Mouse (Mus musculus) heart, embryonic 12.5 days (tissue): ENCODE measurements at regions not wholly inside any gene's neighbourhood (a gene's known extent, or its start where the extent isn't known, plus 50 kb on each side); places are given as distances from the start of the nearest gene placed in this dataset.

Experiments used
- ATAC-seq: fragments of 200-750 bp; cut with Nextera tagmentation; 2 replicates; pipeline ENCODE4 v1.8.0; 2017; ENCODE audit warnings: moderate TSS enrichment, moderate library complexity; ENCODE audit not compliant: insufficient number of reproducible peaks, low FRiP score
- H3K27ac ChIP-seq: fragments of 300-500 bp; sonication (generic); 2 replicates; pipeline ENCODE4 v1.5.1; 2016; ENCODE audit warnings: mild to moderate bottlenecking, moderate library complexity; ENCODE audit not compliant: poor library complexity, severe bottlenecking
- H3K27me3 ChIP-seq: fragments of 300-500 bp; sonication (generic); replicated peaks from 2 replicates; pipeline ENCODE4 v1.6.1; 2016; ENCODE audit warnings: mild to moderate bottlenecking, moderate library complexity
- H3K36me3 ChIP-seq: fragments of 300-500 bp; sonication (generic); 2 replicates; pipeline ENCODE4 v1.6.1; 2016; ENCODE audit warnings: mild to moderate bottlenecking, moderate library complexity
- H3K4me1 ChIP-seq: fragments of 300-500 bp; sonication (generic); replicated peaks from 2 replicates; pipeline ENCODE4 v1.6.1; 2016; ENCODE audit warnings: mild to moderate bottlenecking
- H3K4me2 ChIP-seq: fragments of 300-500 bp; sonication (generic); 2 replicates; pipeline ENCODE4 v1.6.1; 2016; ENCODE audit warnings: mild to moderate bottlenecking, moderate library complexity
- H3K4me3 ChIP-seq: fragments of 300-500 bp; sonication (generic); 2 replicates; pipeline ENCODE4 v1.5.1; 2016; ENCODE audit warnings: mild to moderate bottlenecking
- H3K9ac ChIP-seq: fragments of 300-500 bp; sonication (generic); 2 replicates; pipeline ENCODE4 v1.6.1; 2016; ENCODE audit warnings: mild to moderate bottlenecking, moderate library complexity
- H3K9me3 ChIP-seq: fragments of 300-500 bp; sonication (generic); replicated peaks from 2 replicates; pipeline ENCODE4 v1.6.1; 2016; ENCODE audit warnings: mild to moderate bottlenecking, moderate library complexity
- WGBS: fragments of 180-500 bp; shearing (Covaris S2); methylation state at CpG from one replicate; pipeline ENCODE4 v1.1.7; 2016; 5-methylcytosine and 5-hydroxymethylcytosine counted together

DNA sequence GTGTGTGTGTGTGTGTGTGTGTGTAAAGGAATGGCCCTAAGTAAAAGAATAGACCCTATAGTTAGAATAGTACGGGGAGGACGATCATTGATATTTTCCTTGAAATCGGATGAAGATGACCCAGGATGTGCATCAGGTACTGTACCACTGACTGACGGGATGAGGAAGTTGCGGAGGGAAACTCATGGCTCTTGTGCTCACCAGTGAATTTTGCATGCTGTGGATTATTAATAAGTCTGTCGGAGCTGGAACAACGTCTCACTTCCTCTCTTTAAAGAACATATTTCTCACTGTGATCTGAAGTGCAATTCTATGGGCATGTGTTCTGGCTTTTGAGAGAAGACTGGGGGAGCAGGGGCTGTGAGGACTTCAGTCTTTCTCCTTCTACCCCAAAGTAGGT is 218.8 kb upstream of the Tbc1d5 start:
- Histone ChIP-seq H3K4me1 (no peaks in the 10 kb centered on the region), H3K36me3 (no peaks in the 10 kb centered on the region), H3K4me3 (no peak overlapping the region), H3K9ac (no peak overlapping the region), H3K27ac (no peak overlapping the region), H3K4me2 (no peak overlapping the region), H3K9me3 (no peaks in the 10 kb centered on the region), H3K27me3 (no peaks in the 10 kb centered on the region)
- no peak for ATAC-seq
- 85% methylated on average over 7 of the region's 7 CpGs for WGBS

- Histone ChIP-seq H3K27me3 (no peaks in the 10 kb centered on the region), H3K4me2 (no peak overlapping the region), H3K9ac (no peak overlapping the region), H3K27ac (no peak overlapping the region), H3K4me3 (no peak overlapping the region), H3K36me3 (no peaks in the 10 kb centered on the region), H3K4me1 (no peaks in the 10 kb centered on the region), H3K9me3 (no peaks in the 10 kb centered on the region)
- WGBS = 79% methylated on average over 11 of the region's 11 CpGs
- ATAC-seq = no peak
Observed at GRCm38 (mm10) chr17:51393771-51394221, 214.6 kb upstream of the Tbc1d5 start.

DNA sequence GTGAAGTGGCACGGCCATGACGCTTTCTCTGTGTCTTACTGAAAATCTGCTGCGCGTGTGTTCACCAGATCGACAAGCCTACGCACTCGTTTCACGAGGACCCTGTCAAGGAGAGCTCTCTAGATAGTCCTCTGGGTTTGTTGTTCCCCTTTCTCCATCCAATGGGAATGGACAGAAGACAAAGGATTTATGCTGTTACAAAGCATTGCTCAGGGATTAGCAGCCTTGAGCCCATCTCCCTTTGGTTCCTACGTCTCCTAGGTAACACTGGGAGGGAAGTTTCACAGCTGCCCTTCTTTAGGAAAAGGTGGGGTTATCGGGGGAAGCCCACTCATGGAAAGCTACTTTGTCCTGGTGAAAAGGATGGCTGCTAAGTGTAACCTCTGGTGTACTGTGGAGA is 212.7 kb upstream of the Tbc1d5 start:
- H3K27me3 ChIP-seq = no peaks in the 10 kb centered on the region
- WGBS = 93% methylated on average over 10 of the region's 10 CpGs
- H3K27ac ChIP-seq = no peak overlapping the region
- no peaks in the 10 kb centered on the region for H3K9me3 ChIP-seq
- no peaks in the 10 kb centered on the region for H3K36me3 ChIP-seq
- no peaks in the 10 kb centered on the region for H3K4me1 ChIP-seq
- H3K4me3 ChIP-seq = no peak overlapping the region
- no peak overlapping the region for H3K4me2 ChIP-seq
- H3K9ac ChIP-seq = no peak overlapping the region
- no peak for ATAC-seq

DNA sequence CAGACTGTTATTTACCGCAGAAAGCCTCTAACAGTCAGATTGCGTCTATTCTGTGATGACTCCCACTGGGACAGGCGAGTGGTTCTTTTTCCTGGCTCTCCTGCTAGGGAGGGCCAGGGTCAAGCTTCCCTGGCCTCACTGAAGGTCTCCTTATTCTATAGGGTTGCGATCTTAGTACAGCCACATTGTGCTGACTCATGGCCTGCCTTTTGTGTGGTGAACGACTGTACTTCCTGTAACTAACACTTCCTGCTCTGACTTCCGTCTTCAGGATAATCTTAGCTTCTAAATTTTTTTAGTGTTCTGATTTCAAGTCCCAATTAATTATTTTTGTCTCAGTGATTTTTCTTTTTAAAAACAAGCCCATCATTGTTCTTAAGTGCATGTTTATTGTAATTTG is 203.4 kb upstream of the Tbc1d5 start:
- Histone ChIP-seq H3K4me3 (no peak overlapping the region), H3K27me3 (no peaks in the 10 kb centered on the region), H3K9me3 (no peaks in the 10 kb centered on the region; the same call in 1 of the 2 replicates), H3K4me1 (no peaks in the 10 kb centered on the region), H3K9ac (no peak overlapping the region), H3K4me2 (no peak overlapping the region), H3K36me3 (no peaks in the 10 kb centered on the region), H3K27ac (no peak overlapping the region)
- 65% methylated on average over 6 of the region's 6 CpGs for WGBS
- ATAC-seq = no peak

- 70% methylated on average over 7 of the region's 7 CpGs for WGBS
- Histone ChIP-seq H3K9me3 (no peaks in the 10 kb centered on the region), H3K4me3 (no peak overlapping the region)
Observed at GRCm38 (mm10) chr17:51371937-51372479, 192.9 kb upstream of the Tbc1d5 start.

DNA sequence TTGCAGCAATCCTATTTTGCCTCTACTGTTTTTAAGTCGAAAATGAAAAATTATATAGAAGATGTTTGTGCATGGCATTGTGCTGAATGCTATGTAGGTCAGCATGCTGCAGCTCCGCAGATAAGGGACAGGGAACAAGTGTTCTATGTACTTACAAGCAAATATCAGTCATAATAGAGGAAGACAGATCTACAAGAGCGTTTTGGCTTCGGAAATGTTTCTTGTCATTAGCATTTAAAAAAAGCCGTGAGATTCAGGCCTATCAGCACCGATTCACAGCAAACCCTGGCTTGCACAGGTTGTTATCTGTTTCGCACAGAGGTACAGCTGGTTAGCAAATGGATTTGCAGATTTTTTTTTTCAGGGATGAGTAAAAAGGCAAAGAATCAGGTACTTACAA is 191.8 kb upstream of the Tbc1d5 start:
- WGBS = 69% methylated on average over 7 of the region's 7 CpGs
- Histone ChIP-seq H3K4me1 (no peaks in the 10 kb centered on the region), H3K9ac (no peak overlapping the region), H3K4me2 (no peak overlapping the region), H3K4me3 (no peak overlapping the region), H3K36me3 (no peaks in the 10 kb centered on the region), H3K27ac (no peak overlapping the region), H3K27me3 (no peaks in the 10 kb centered on the region), H3K9me3 (no peaks in the 10 kb centered on the region)
- ATAC-seq = no peak

More at GRCm38 (mm10) chr17:51371937-51372479, 192.9 kb upstream of the Tbc1d5 start:
- Histone ChIP-seq H3K4me1 (no peaks in the 10 kb centered on the region), H3K27me3 (no peaks in the 10 kb centered on the region), H3K4me2 (no peak overlapping the region), H3K36me3 (no peaks in the 10 kb centered on the region), H3K9ac (no peak overlapping the region), H3K27ac (no peak overlapping the region)
- no peak for ATAC-seq

DNA sequence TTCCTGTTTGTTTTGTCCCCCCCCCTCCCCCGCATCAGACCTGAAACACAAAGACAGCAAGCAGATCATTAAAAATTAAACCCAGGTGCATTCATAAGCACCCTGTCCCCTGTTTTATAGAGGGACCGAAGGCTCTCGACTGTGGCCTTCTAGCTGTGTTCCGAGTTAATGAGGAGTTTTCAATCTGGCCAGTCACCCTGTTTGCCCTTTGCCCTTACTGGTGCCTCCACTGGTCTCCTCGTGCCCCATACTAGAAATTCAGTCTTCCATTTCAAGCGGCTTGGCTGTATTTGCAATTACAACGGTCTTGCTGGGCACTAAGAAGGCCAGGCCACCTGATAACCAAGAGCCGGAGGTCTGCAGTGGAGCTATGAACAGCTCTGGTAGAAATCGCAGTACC is 190.9 kb upstream of the Tbc1d5 start:
- ATAC-seq = no peak
- no peak overlapping the region for H3K9ac ChIP-seq
- no peak overlapping the region for H3K4me2 ChIP-seq
- H3K4me1 ChIP-seq = no peaks in the 10 kb centered on the region
- no peaks in the 10 kb centered on the region for H3K36me3 ChIP-seq
- H3K4me3 ChIP-seq = no peak overlapping the region
- no peak overlapping the region for H3K27ac ChIP-seq
- no peaks in the 10 kb centered on the region for H3K27me3 ChIP-seq
- WGBS = 74% methylated on average over 9 of the region's 9 CpGs
- H3K9me3 ChIP-seq = 0 out of 2 replicates have a peak, but pooled peaks cover 3% of the 10 kb centered on the region

DNA sequence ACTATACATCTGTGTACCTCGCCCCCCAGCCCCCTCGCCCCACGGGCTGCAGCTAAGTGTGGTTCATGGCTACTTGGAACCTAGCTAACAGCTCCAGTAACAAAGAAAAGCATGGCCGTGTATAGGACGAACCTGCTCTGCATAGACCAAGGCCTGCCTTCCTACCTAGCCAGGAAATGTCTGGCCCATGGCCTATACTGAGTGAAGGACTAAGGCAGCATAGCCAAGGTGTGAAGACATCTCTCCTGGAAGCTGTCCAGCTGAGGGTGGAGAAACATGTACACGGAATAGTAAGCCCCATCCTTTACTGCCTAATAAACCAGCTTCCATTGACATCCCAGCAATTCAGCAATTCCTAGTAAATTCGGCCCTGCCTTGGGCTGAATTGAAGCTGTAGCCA is 183.6 kb upstream of the Tbc1d5 start:
- Histone ChIP-seq H3K4me3 (no peak overlapping the region), H3K9me3 (0 out of 2 replicates have a peak, but pooled peaks cover 3% of the 10 kb centered on the region), H3K36me3 (no peaks in the 10 kb centered on the region), H3K4me2 (no peak overlapping the region), H3K9ac (no peak overlapping the region), H3K27ac (no peak overlapping the region), H3K27me3 (no peaks in the 10 kb centered on the region), H3K4me1 (no peaks in the 10 kb centered on the region)
- 84% methylated on average over 7 of the region's 7 CpGs for WGBS
- no peak for ATAC-seq

DNA sequence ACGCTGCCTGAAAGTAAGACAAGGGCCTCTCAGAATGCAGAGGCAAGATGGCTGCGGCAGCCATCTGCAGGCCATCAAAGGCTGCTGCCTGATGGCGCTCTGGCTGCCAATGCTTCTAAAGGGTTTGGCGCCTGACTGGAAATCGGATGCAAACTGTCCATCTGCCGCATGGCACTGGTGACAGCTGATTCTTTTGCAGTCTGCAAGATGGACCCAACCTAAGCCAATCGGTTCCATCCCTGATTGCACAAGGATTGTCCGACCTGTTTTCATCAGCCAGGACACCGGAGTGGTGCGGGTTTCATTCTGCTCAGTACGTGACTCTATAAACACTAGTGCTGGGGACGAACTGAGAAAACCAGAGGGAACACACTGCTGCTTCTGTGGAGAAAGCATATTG is 183.1 kb upstream of the Tbc1d5 start:
- Histone ChIP-seq H3K27me3 (no peaks in the 10 kb centered on the region), H3K4me1 (no peaks in the 10 kb centered on the region), H3K36me3 (no peaks in the 10 kb centered on the region), H3K4me3 (no peak overlapping the region), H3K27ac (no peak overlapping the region), H3K9ac (no peak overlapping the region), H3K4me2 (no peak overlapping the region), H3K9me3 (0 out of 2 replicates have a peak, but pooled peaks cover 3% of the 10 kb centered on the region)
- WGBS = 94% methylated on average over 12 of the region's 12 CpGs
- no peak for ATAC-seq

GRCm38 (mm10) chr17:51358362-51358739 is 179.2 kb upstream of the Tbc1d5 start:
- H3K4me2 ChIP-seq = no peak overlapping the region
- no peaks in the 10 kb centered on the region for H3K9me3 ChIP-seq
- ATAC-seq = no peak
- H3K4me3 ChIP-seq = no peak overlapping the region
- no peaks in the 10 kb centered on the region for H3K27me3 ChIP-seq
- H3K27ac ChIP-seq = no peak overlapping the region
- 28% methylated on average over 4 of the region's 4 CpGs for WGBS
- no peaks in the 10 kb centered on the region for H3K36me3 ChIP-seq
- no peak overlapping the region for H3K9ac ChIP-seq
- no peaks in the 10 kb centered on the region for H3K4me1 ChIP-seq

DNA sequence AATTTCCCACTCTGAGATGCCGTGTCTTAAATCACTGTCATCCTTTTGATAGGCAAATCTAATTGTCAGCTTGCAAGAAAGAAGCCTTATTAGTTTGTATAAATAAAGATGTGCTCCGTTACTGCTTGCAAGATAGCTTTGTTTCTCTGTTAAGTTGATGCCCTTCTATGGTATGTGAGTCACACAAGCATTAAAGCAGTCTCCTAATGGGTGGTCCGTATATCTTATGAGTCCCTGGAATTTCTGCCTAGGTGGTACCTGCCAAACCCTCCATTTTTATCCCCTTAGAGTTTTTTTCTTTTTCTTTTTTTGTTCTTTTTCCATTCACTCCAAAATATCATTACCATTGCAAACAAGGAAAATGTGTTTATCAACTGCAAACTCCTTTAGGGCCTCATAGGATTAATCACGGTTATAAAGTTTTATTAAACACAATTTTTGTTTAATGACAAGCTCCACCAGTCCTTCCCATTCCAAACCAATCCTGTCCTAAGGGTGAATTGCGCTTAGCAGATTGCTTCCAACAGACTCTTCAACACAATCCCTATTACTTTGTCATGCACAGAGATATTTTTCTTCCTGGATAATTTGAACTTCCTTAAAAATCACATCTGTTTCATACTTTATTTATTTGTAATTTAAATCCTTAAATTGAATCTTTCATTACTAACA is 178.7 kb upstream of the Tbc1d5 start:
- no peaks in the 10 kb centered on the region for H3K4me1 ChIP-seq
- no peak overlapping the region for H3K4me3 ChIP-seq
- no peak overlapping the region for H3K4me2 ChIP-seq
- no peaks in the 10 kb centered on the region for H3K36me3 ChIP-seq
- 72% methylated on average over 5 of the region's 5 CpGs for WGBS
- H3K9ac ChIP-seq = no peak overlapping the region
- ATAC-seq = no peak
- H3K27ac ChIP-seq = no peak overlapping the region
- H3K27me3 ChIP-seq = no peaks in the 10 kb centered on the region
- H3K9me3 ChIP-seq = no peaks in the 10 kb centered on the region

- no peak overlapping the region for H3K27ac ChIP-seq
- 83% methylated on average over 8 of the region's 8 CpGs for WGBS
- no peak overlapping the region for H3K9ac ChIP-seq
- no peaks in the 10 kb centered on the region for H3K27me3 ChIP-seq
- H3K36me3 ChIP-seq = no peaks in the 10 kb centered on the region
- H3K9me3 ChIP-seq = no peaks in the 10 kb centered on the region
- H3K4me1 ChIP-seq = no peaks in the 10 kb centered on the region
- no peak overlapping the region for H3K4me3 ChIP-seq
- no peak overlapping the region for H3K4me2 ChIP-seq
- ATAC-seq = no peak
Observed at GRCm38 (mm10) chr17:51356447-51356846, 177.3 kb upstream of the Tbc1d5 start.
